Mouse (Mus musculus): Measurements from ENCODE around the gene Cers3. TPM values are rescaled to one million over a fixed set of nuclear protein-coding genes. Genes with fewer than 3 reads are reported as not detected.

Cers3 gene
- polyA plus RNA-seq (2015; fragmentation: Nextera tagmentation; extraction: Ambion mirVana) = 0.02 and 0.08 TPM in 2 replicates

- no peaks in the 10 kb centered on the region for H3K36me3 ChIP-seq (ENCODE audit: control insufficient read depth, insufficient read depth)
- H3K9ac ChIP-seq (ENCODE audit: low read depth, low read length) = no peak within 1 kb of the TSS
- H3K4me2 ChIP-seq (ENCODE audit: low read depth, low read length) = no peak within 1 kb of the TSS
- ATAC-seq (ENCODE audit: low read depth) = no peak
- no peaks in the 10 kb centered on the region for H3K4me1 ChIP-seq (ENCODE audit: control insufficient read depth, low read depth, low read length)
- no peak within 1 kb of the TSS for H3K4me3 ChIP-seq (ENCODE audit: low read depth, low read length)
- no peaks in the 10 kb centered on the region for H3K9me3 ChIP-seq (replicated peaks; ENCODE audit: control insufficient read depth, low read length)
- no peak within 1 kb of the TSS for H3K27ac ChIP-seq (ENCODE audit: low read length)
- 58% methylated on average over 9 of the region's 9 CpGs for WGBS (ENCODE audit: insufficient replicate concordance)
- H3K27me3 ChIP-seq (ENCODE audit: control insufficient read depth, insufficient read depth, low read depth, low read length) = no peaks in the 10 kb centered on the region
Observed at GRCm38 (mm10) chr7:66743377-66743781, at the start of gene Cers3. Gene Cers3 (plus strand): TSS chr7:66743504.

GRCm38 (mm10) chr7:66694467-66694866 is 48.8 kb upstream of the Cers3 start:
- no peak for ATAC-seq (ENCODE audit: low read depth)
- no peak overlapping the region for H3K4me2 ChIP-seq (ENCODE audit: low read depth, low read length)
- H3K27me3 ChIP-seq (ENCODE audit: control insufficient read depth, insufficient read depth, low read depth, low read length) = no peaks in the 10 kb centered on the region
- 51% methylated on average over 7 of the region's 7 CpGs for WGBS (ENCODE audit: insufficient replicate concordance)
- no peak overlapping the region for H3K9ac ChIP-seq (ENCODE audit: low read depth, low read length)
- peaks cover 4% of the 10 kb centered on the region for H3K4me1 ChIP-seq (ENCODE audit: control insufficient read depth, low read depth, low read length)
- H3K9me3 ChIP-seq (replicated peaks; ENCODE audit: control insufficient read depth, low read length) = no peaks in the 10 kb centered on the region
- H3K36me3 ChIP-seq (ENCODE audit: control insufficient read depth, insufficient read depth) = no peaks in the 10 kb centered on the region
- no peak overlapping the region for H3K27ac ChIP-seq (ENCODE audit: low read length)
- H3K4me3 ChIP-seq (ENCODE audit: low read depth, low read length) = no peak overlapping the region

GRCm38 (mm10) chr7:66702721-66703120 is 40.6 kb upstream of the Cers3 start:
- H3K4me3 ChIP-seq (ENCODE audit: low read depth, low read length) = no peak overlapping the region
- WGBS (ENCODE audit: insufficient replicate concordance) = 72% methylated on average over 7 of the region's 7 CpGs
- H3K27ac ChIP-seq (ENCODE audit: low read length) = no peak overlapping the region
- H3K4me1 ChIP-seq (ENCODE audit: control insufficient read depth, low read depth, low read length) = no peaks in the 10 kb centered on the region
- H3K4me2 ChIP-seq (ENCODE audit: low read depth, low read length) = no peak overlapping the region
- no peak for ATAC-seq (ENCODE audit: low read depth)
- no peaks in the 10 kb centered on the region for H3K36me3 ChIP-seq (ENCODE audit: control insufficient read depth, insufficient read depth)
- no peaks in the 10 kb centered on the region for H3K9me3 ChIP-seq (replicated peaks; ENCODE audit: control insufficient read depth, low read length)
- H3K9ac ChIP-seq (ENCODE audit: low read depth, low read length) = no peak overlapping the region
- H3K27me3 ChIP-seq (ENCODE audit: control insufficient read depth, insufficient read depth, low read depth, low read length) = no peaks in the 10 kb centered on the region

GRCm38 (mm10) chr7:66704631-66705030 is 38.7 kb upstream of the Cers3 start:
- H3K9me3 ChIP-seq (replicated peaks; ENCODE audit: control insufficient read depth, low read length) = no peaks in the 10 kb centered on the region
- no peak for ATAC-seq (ENCODE audit: low read depth)
- H3K36me3 ChIP-seq (ENCODE audit: control insufficient read depth, insufficient read depth) = no peaks in the 10 kb centered on the region
- no peak overlapping the region for H3K9ac ChIP-seq (ENCODE audit: low read depth, low read length)
- no peak overlapping the region for H3K4me3 ChIP-seq (ENCODE audit: low read depth, low read length)
- no peaks in the 10 kb centered on the region for H3K27me3 ChIP-seq (ENCODE audit: control insufficient read depth, insufficient read depth, low read depth, low read length)
- H3K27ac ChIP-seq (ENCODE audit: low read length) = no peak overlapping the region
- H3K4me1 ChIP-seq (ENCODE audit: control insufficient read depth, low read depth, low read length) = no peaks in the 10 kb centered on the region
- 68% methylated on average over 3 of the region's 3 CpGs for WGBS (ENCODE audit: insufficient replicate concordance)
- no peak overlapping the region for H3K4me2 ChIP-seq (ENCODE audit: low read depth, low read length)

DNA sequence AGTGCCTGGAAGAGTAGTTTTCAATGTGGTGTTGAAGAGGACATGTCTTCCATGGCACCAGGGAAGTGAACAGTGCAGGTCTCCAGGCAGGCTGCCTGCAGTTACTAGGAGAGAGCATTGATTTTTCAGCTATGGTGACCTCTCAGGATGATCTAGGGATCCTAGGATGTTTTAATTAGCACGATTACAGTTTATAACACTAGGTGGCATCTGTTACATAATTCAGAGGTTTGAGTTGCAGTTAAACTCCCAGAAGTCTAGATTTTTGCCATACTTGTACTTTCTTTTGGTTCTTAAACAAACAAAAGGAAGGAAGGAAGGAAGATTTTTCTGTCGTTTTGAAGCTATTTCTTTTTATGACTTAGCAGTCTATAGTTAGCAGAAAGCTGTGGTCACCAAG is 32.1 kb upstream of the Cers3 start:
- ATAC-seq (ENCODE audit: low read depth) = no peak
- WGBS (ENCODE audit: insufficient replicate concordance) = 38% methylated on average over 2 of the region's 2 CpGs
- H3K4me2 ChIP-seq (ENCODE audit: low read depth, low read length) = no peak overlapping the region

GRCm38 (mm10) chr7:66724514-66724913 is 18.8 kb upstream of the Cers3 start:
- Histone ChIP-seq H3K4me2 (ENCODE audit: low read depth, low read length) (no peak overlapping the region), H3K36me3 (ENCODE audit: control insufficient read depth, insufficient read depth) (no peaks in the 10 kb centered on the region), H3K4me1 (ENCODE audit: control insufficient read depth, low read depth, low read length) (no peaks in the 10 kb centered on the region), H3K9me3 (replicated peaks; ENCODE audit: control insufficient read depth, low read length) (no peaks in the 10 kb centered on the region), H3K27me3 (ENCODE audit: control insufficient read depth, insufficient read depth, low read depth, low read length) (no peaks in the 10 kb centered on the region), H3K9ac (ENCODE audit: low read depth, low read length) (no peak overlapping the region), H3K4me3 (ENCODE audit: low read depth, low read length) (no peak overlapping the region), H3K27ac (ENCODE audit: low read length) (no peak overlapping the region)
- ATAC-seq (ENCODE audit: low read depth) = no peak
- 69% methylated on average over 4 of the region's 4 CpGs for WGBS (ENCODE audit: insufficient replicate concordance)

More for the DNA sequence above, 32.1 kb upstream of the Cers3 start:
- no peak overlapping the region for H3K27ac ChIP-seq (ENCODE audit: low read length)
- no peaks in the 10 kb centered on the region; the same call in 1 of the 2 replicates for H3K36me3 ChIP-seq (ENCODE audit: control insufficient read depth, insufficient read depth)
- H3K9ac ChIP-seq (ENCODE audit: low read depth, low read length) = no peak overlapping the region
- H3K27me3 ChIP-seq (ENCODE audit: control insufficient read depth, insufficient read depth, low read depth, low read length) = no peaks in the 10 kb centered on the region
- H3K4me3 ChIP-seq (ENCODE audit: low read depth, low read length) = no peak overlapping the region
- H3K4me1 ChIP-seq (ENCODE audit: control insufficient read depth, low read depth, low read length) = no peaks in the 10 kb centered on the region
- no peaks in the 10 kb centered on the region for H3K9me3 ChIP-seq (replicated peaks; ENCODE audit: control insufficient read depth, low read length)

DNA sequence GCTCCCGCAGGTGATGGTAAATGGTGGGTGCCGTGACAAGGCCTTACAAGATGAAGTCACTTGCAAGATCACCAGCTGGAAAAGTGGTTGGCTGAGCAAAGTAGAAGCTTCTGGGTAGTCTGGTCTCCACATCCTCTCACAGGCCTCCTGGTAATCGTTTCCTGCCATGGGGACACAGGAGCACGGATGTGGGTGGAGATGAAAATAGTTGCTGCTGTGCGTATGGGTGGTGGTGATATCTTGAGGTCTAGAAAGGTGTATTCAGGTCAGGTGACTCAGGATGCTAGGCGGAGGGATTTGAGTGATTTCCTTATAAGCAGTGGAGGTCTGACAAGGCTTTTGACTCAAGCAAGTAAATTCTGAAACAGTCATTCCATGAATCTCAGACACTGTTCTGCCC is 18.4 kb upstream of the Cers3 start:
- no peak for ATAC-seq (ENCODE audit: low read depth)
- no peaks in the 10 kb centered on the region for H3K4me1 ChIP-seq (ENCODE audit: control insufficient read depth, low read depth, low read length)
- no peak overlapping the region for H3K4me3 ChIP-seq (ENCODE audit: low read depth, low read length)
- H3K36me3 ChIP-seq (ENCODE audit: control insufficient read depth, insufficient read depth) = no peaks in the 10 kb centered on the region
- no peaks in the 10 kb centered on the region for H3K27me3 ChIP-seq (ENCODE audit: control insufficient read depth, insufficient read depth, low read depth, low read length)
- H3K9ac ChIP-seq (ENCODE audit: low read depth, low read length) = no peak overlapping the region
- no peak overlapping the region for H3K27ac ChIP-seq (ENCODE audit: low read length)
- 70% methylated on average over 6 of the region's 6 CpGs for WGBS (ENCODE audit: insufficient replicate concordance)
- H3K9me3 ChIP-seq (replicated peaks; ENCODE audit: control insufficient read depth, low read length) = no peaks in the 10 kb centered on the region
- H3K4me2 ChIP-seq (ENCODE audit: low read depth, low read length) = no peak overlapping the region

DNA sequence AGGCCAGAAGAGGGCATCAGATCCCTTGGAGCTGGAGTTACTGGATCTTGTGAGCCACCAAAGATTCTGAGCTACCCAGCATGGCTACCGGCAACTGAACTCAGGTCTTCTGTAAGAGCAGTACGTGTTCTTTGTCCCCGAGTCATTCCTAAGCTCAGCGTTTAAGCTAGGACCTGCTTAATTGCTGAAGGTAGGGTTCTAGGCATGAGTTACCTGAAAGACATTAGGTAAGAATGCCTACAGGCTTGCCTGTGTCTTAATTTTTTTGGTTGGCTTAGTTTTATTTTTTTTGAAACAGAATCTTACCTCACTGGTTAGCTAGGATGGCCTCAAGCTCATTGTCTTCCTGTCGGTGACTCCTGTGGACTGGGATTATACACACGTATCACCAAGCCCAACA is 15.2 kb upstream of the Cers3 start:
- Histone ChIP-seq H3K9ac (ENCODE audit: low read depth, low read length) (no peak overlapping the region), H3K27ac (ENCODE audit: low read length) (no peak overlapping the region), H3K4me1 (ENCODE audit: control insufficient read depth, low read depth, low read length) (no peaks in the 10 kb centered on the region), H3K4me3 (ENCODE audit: low read depth, low read length) (no peak overlapping the region), H3K4me2 (ENCODE audit: low read depth, low read length) (no peak overlapping the region), H3K9me3 (replicated peaks; ENCODE audit: control insufficient read depth, low read length) (no peaks in the 10 kb centered on the region), H3K36me3 (ENCODE audit: control insufficient read depth, insufficient read depth) (no peaks in the 10 kb centered on the region), H3K27me3 (ENCODE audit: control insufficient read depth, insufficient read depth, low read depth, low read length) (no peaks in the 10 kb centered on the region)
- ATAC-seq (ENCODE audit: low read depth) = no peak
- 82% methylated on average over 6 of the region's 6 CpGs for WGBS (ENCODE audit: insufficient replicate concordance)

- Histone ChIP-seq H3K9ac (ENCODE audit: low read depth, low read length) (no peak overlapping the region), H3K36me3 (ENCODE audit: control insufficient read depth, insufficient read depth) (no peaks in the 10 kb centered on the region), H3K9me3 (replicated peaks; ENCODE audit: control insufficient read depth, low read length) (no peaks in the 10 kb centered on the region), H3K27ac (ENCODE audit: low read length) (no peak overlapping the region), H3K4me2 (ENCODE audit: low read depth, low read length) (no peak overlapping the region), H3K27me3 (ENCODE audit: control insufficient read depth, insufficient read depth, low read depth, low read length) (no peaks in the 10 kb centered on the region), H3K4me3 (ENCODE audit: low read depth, low read length) (no peak overlapping the region), H3K4me1 (ENCODE audit: control insufficient read depth, low read depth, low read length) (no peaks in the 10 kb centered on the region)
- 63% methylated on average over 2 of the region's 2 CpGs for WGBS (ENCODE audit: insufficient replicate concordance)
- no peak for ATAC-seq (ENCODE audit: low read depth)
Observed at GRCm38 (mm10) chr7:66729232-66729631, 14.1 kb upstream of the Cers3 start.
